Mouse (Mus musculus): Measurements from ENCODE around the gene Ccl28. TPM values are rescaled to one million over a fixed set of nuclear protein-coding genes. Genes with fewer than 3 reads are reported as not detected.
A peak's percentile ranks its signal among the peaks of the same experiment; 100 is the strongest.
"Not testable (repeated sequence)": the region's sequence is repeated elsewhere in the genome, so short reads cannot be mapped to it uniquely, and the experiment has no call there.

The Ccl28 gene
- polyA plus RNA-seq, 1 experiment from 2014 or later: 0.23 TPM

- Histone ChIP-seq H3K27ac (no peak overlapping the region), H3K27me3 (no peaks in the 10 kb centered on the region), H3K36me3 (no peaks in the 10 kb centered on the region), H3K9me3 (no peaks in the 10 kb centered on the region), H3K4me3 (no peak overlapping the region), H3K9ac (no peak overlapping the region), H3K4me1 (no peaks in the 10 kb centered on the region), H3K4me2 (replicated peaks) (no peak overlapping the region)
- 91% methylated on average over 2 of the region's 2 CpGs for WGBS
- no peak for ATAC-seq (ENCODE audit: low FRiP score, low read depth)
Measured at GRCm38 (mm10) chr13:119654734-119655133, 31.1 kb downstream of the Ccl28 start.

GRCm38 (mm10) chr13:119656246-119656645 is 32.6 kb downstream of the Ccl28 start:
- ATAC-seq (ENCODE audit: low FRiP score, low read depth): no peak
- 74% methylated on average over 2 of the region's 2 CpGs for WGBS
- Histone ChIP-seq H3K4me3 (no peak overlapping the region), H3K9ac (no peak overlapping the region), H3K4me1 (no peaks in the 10 kb centered on the region), H3K36me3 (no peaks in the 10 kb centered on the region), H3K4me2 (replicated peaks) (no peak overlapping the region), H3K9me3 (no peaks in the 10 kb centered on the region), H3K27ac (no peak overlapping the region), H3K27me3 (no peaks in the 10 kb centered on the region)

GRCm38 (mm10) chr13:119656846-119657416 is 33.3 kb downstream of the Ccl28 start:
- Histone ChIP-seq H3K9me3 (no peaks in the 10 kb centered on the region), H3K36me3 (no peaks in the 10 kb centered on the region), H3K4me2 (replicated peaks) (no peak overlapping the region), H3K4me3 (no peak overlapping the region), H3K27ac (no peak overlapping the region), H3K27me3 (no peaks in the 10 kb centered on the region), H3K9ac (no peak overlapping the region), H3K4me1 (no peaks in the 10 kb centered on the region)
- no peak for ATAC-seq (ENCODE audit: low FRiP score, low read depth)
- 53% methylated on average over 6 of the region's 6 CpGs for WGBS

- not testable (repeated sequence) for H3K4me2 ChIP-seq (replicated peaks); H3K4me1 ChIP-seq; H3K9ac ChIP-seq; ATAC-seq (ENCODE audit: low FRiP score, low read depth); H3K36me3 ChIP-seq; H3K9me3 ChIP-seq; H3K4me3 ChIP-seq; H3K27me3 ChIP-seq; H3K27ac ChIP-seq
- whole genome bisulfite sequencing: 59% methylated on average over 7 of the region's 9 CpGs
Measured at GRCm38 (mm10) chr13:119661420-119661819, 37.8 kb downstream of the Ccl28 start.

- WGBS: 28% methylated on average over 8 of the region's 8 CpGs
- no peak overlapping the region for H3K4me2 ChIP-seq (replicated peaks)
Measured at GRCm38 (mm10) chr13:119678794-119679193, 55.2 kb downstream of the Ccl28 start.

GRCm38 (mm10) chr13:119679721-119680120 is 56.1 kb downstream of the Ccl28 start:
- Histone ChIP-seq H3K4me3 (no peak overlapping the region), H3K4me2 (replicated peaks) (no peak overlapping the region), H3K27ac (no peak overlapping the region), H3K9ac (no peak overlapping the region), H3K4me1 (peaks cover 12% of the 10 kb centered on the region; the same call in 1 of the 2 replicates), H3K9me3 (no peaks in the 10 kb centered on the region), H3K36me3 (no peaks in the 10 kb centered on the region), H3K27me3 (no peaks in the 10 kb centered on the region)
- no peak for ATAC-seq (ENCODE audit: low FRiP score, low read depth)
- 49% methylated on average over 2 of the region's 2 CpGs for WGBS

More at GRCm38 (mm10) chr13:119678794-119679193, 55.2 kb downstream of the Ccl28 start:
- 0 out of 2 replicates have a peak, but pooled peaks cover 12% of the 10 kb centered on the region for H3K4me1 ChIP-seq
- H3K9ac ChIP-seq: no peak overlapping the region
- peak overlapping the region; percentile 55; the same call in 1 of the 2 replicates for H3K27ac ChIP-seq
- H3K36me3 ChIP-seq: no peaks in the 10 kb centered on the region
- ATAC-seq (ENCODE audit: low FRiP score, low read depth): peak; percentile 73
- no peaks in the 10 kb centered on the region for H3K27me3 ChIP-seq
- H3K9me3 ChIP-seq: no peaks in the 10 kb centered on the region
- H3K4me3 ChIP-seq: no peak overlapping the region

- WGBS: 72% methylated on average over 3 of the region's 3 CpGs
- no peak overlapping the region for H3K27ac ChIP-seq
- H3K4me1 ChIP-seq: peaks cover 12% of the 10 kb centered on the region; the same call in 1 of the 2 replicates
- no peaks in the 10 kb centered on the region for H3K36me3 ChIP-seq
- no peak overlapping the region for H3K9ac ChIP-seq
- no peak overlapping the region for H3K4me2 ChIP-seq (replicated peaks)
- H3K4me3 ChIP-seq: no peak overlapping the region
- H3K27me3 ChIP-seq: no peaks in the 10 kb centered on the region
- H3K9me3 ChIP-seq: no peaks in the 10 kb centered on the region
- no peak for ATAC-seq (ENCODE audit: low FRiP score, low read depth)
Measured at GRCm38 (mm10) chr13:119681161-119681560, 57.5 kb downstream of the Ccl28 start.

GRCm38 (mm10) chr13:119684416-119685177 is 61.0 kb downstream of the Ccl28 start:
- Histone ChIP-seq H3K4me2 (replicated peaks) (no peak overlapping the region), H3K9ac (no peak overlapping the region), H3K27ac (no peak overlapping the region), H3K4me3 (no peak overlapping the region), H3K36me3 (no peaks in the 10 kb centered on the region), H3K9me3 (no peaks in the 10 kb centered on the region), H3K27me3 (no peaks in the 10 kb centered on the region), H3K4me1 (peaks cover 7% of the 10 kb centered on the region; the same call in 1 of the 2 replicates)
- no peak for ATAC-seq (ENCODE audit: low FRiP score, low read depth)
- WGBS: 44% methylated on average over 11 of the region's 11 CpGs

GRCm38 (mm10) chr13:119689709-119690038 is 66.1 kb downstream of the Ccl28 start:
- Histone ChIP-seq H3K9ac (no peak overlapping the region), H3K27ac (no peak overlapping the region), H3K4me1 (peaks cover 37% of the 10 kb centered on the region), H3K27me3 (no peaks in the 10 kb centered on the region), H3K4me2 (replicated peaks) (peak overlapping the region; percentile 54), H3K9me3 (no peaks in the 10 kb centered on the region), H3K4me3 (peak overlapping the region; percentile 97), H3K36me3 (0 out of 2 replicates have a peak, but pooled peaks cover 5% of the 10 kb centered on the region)
- 9% methylated on average over 5 of the region's 5 CpGs for WGBS
- no peak for ATAC-seq (ENCODE audit: low FRiP score, low read depth)

- Histone ChIP-seq H3K4me1 (peaks cover 40% of the 10 kb centered on the region), H3K27ac (peak within 1 kb of the TSS; percentile 98), H3K9ac (peak within 1 kb of the TSS; percentile 95), H3K9me3 (no peaks in the 10 kb centered on the region), H3K27me3 (no peaks in the 10 kb centered on the region), H3K4me2 (replicated peaks) (peak within 1 kb of the TSS; percentile 90), H3K36me3 (0 out of 2 replicates have a peak, but pooled peaks cover 5% of the 10 kb centered on the region), H3K4me3 (peak within 1 kb of the TSS; percentile 97)
- peak; percentile 99 for ATAC-seq (ENCODE audit: low FRiP score, low read depth)
- WGBS: under 1% methylated on average over 58 of the region's 59 CpGs
Measured at GRCm38 (mm10) chr13:119690039-119690728, 66.6 kb downstream of the Ccl28 start, which contains the start of gene Hmgcs1. Hmgcs1 (plus strand) TSS chr13:119690379.

- Histone ChIP-seq H3K4me3 (peak overlapping the region; percentile 97), H3K4me1 (peaks cover 44% of the 10 kb centered on the region), H3K9me3 (no peaks in the 10 kb centered on the region), H3K9ac (peak overlapping the region; percentile 95), H3K27ac (peak overlapping the region; percentile 98), H3K4me2 (replicated peaks) (peak overlapping the region; percentile 90), H3K36me3 (0 out of 2 replicates have a peak, but pooled peaks cover 5% of the 10 kb centered on the region), H3K27me3 (no peaks in the 10 kb centered on the region)
- WGBS: 2% methylated on average over 7 of the region's 7 CpGs
- ATAC-seq (ENCODE audit: low FRiP score, low read depth): no peak; the same call in 1 of the 2 replicates
Measured at GRCm38 (mm10) chr13:119690876-119691620, 67.4 kb downstream of the Ccl28 start.
